Mouse (Mus musculus): ENCODE measurements around the gene Bri3. TPM values are rescaled to one million over a fixed set of nuclear protein-coding genes. Genes with fewer than 3 reads are reported as not detected.

Gene Bri3
- polyA plus RNA-seq, 1 experiment: 154 TPM

GRCm38 (mm10) chr5:144261309-144261708 lies 17.1 kb downstream of the Bri3 start:
- Histone ChIP-seq H3K27ac (ENCODE audit: insufficient read depth, low read depth, low read length) (no peak overlapping the region), H3K36me3 (ENCODE audit: control insufficient read depth, insufficient read depth, low read length) (peaks cover 37% of the 10 kb centered on the region), H3K4me1 (ENCODE audit: control insufficient read depth, insufficient read depth, insufficient read length, low read length) (peaks cover 30% of the 10 kb centered on the region), H3K27me3 (ENCODE audit: control insufficient read depth, insufficient read depth, low read length) (no peaks in the 10 kb centered on the region), H3K4me3 (ENCODE audit: low read depth, low read length) (no peak overlapping the region)
- TF ChIP-seq CTCF (IDR thresholded peaks at IDR 0.05; ENCODE audit: extremely low read depth, insufficient read length, insufficient replicate concordance, low read depth, low read length): no peak
- TF ChIP-seq POLR2A (IDR thresholded peaks at IDR 0.05; ENCODE audit: low read depth, low read length): no peak
- WGBS: 74% methylated on average over 9 of the region's 9 CpGs

DNA sequence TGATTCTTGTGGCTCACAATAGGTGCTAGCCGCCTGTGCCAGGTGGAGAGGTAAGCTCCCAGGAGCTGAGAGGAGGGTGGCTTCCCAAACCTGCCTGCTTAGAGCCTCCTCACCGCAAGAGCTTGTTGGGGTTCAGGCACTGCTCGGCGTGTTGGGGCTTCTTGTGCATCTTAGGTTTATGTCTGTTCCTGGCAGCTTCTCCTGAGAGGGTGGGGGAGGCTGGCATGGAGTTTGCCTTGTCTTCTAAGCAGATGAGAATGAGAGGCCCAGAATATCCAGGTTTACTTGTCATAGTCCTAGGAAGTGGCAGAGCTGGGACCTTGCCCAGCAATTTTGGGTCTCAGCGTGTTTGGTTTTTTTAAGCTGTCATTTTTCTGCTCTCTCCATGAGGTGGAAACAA lies 17.6 kb downstream of the Bri3 start:
- TF ChIP-seq POLR2A (IDR thresholded peaks at IDR 0.05; ENCODE audit: low read depth, low read length) (no peak), CTCF (IDR thresholded peaks at IDR 0.05; ENCODE audit: extremely low read depth, insufficient read length, insufficient replicate concordance, low read depth, low read length) (no peak)
- Histone ChIP-seq H3K27ac (ENCODE audit: insufficient read depth, low read depth, low read length) (no peak overlapping the region), H3K36me3 (ENCODE audit: control insufficient read depth, insufficient read depth, low read length) (peaks cover 40% of the 10 kb centered on the region), H3K4me3 (ENCODE audit: low read depth, low read length) (no peak overlapping the region), H3K4me1 (ENCODE audit: control insufficient read depth, insufficient read depth, insufficient read length, low read length) (peaks cover 29% of the 10 kb centered on the region), H3K27me3 (ENCODE audit: control insufficient read depth, insufficient read depth, low read length) (no peaks in the 10 kb centered on the region)
- WGBS: 83% methylated on average over 5 of the region's 5 CpGs

- no peak for TF ChIP-seq CTCF (IDR thresholded peaks at IDR 0.05; ENCODE audit: extremely low read depth, insufficient read length, insufficient replicate concordance, low read depth, low read length)
- TF ChIP-seq POLR2A (IDR thresholded peaks at IDR 0.05; ENCODE audit: low read depth, low read length): no peak
- WGBS: 78% methylated on average over 9 of the region's 9 CpGs
- Histone ChIP-seq H3K4me1 (ENCODE audit: control insufficient read depth, insufficient read depth, insufficient read length, low read length) (peaks cover 17% of the 10 kb centered on the region), H3K4me3 (ENCODE audit: low read depth, low read length) (no peak overlapping the region), H3K27ac (ENCODE audit: insufficient read depth, low read depth, low read length) (no peak overlapping the region), H3K27me3 (ENCODE audit: control insufficient read depth, insufficient read depth, low read length) (no peaks in the 10 kb centered on the region), H3K36me3 (ENCODE audit: control insufficient read depth, insufficient read depth, low read length) (peaks cover 44% of the 10 kb centered on the region)
Observed at GRCm38 (mm10) chr5:144263082-144263481, 18.8 kb downstream of the Bri3 start.

GRCm38 (mm10) chr5:144263496-144263895 lies 19.3 kb downstream of the Bri3 start:
- TF ChIP-seq CTCF (IDR thresholded peaks at IDR 0.05; ENCODE audit: extremely low read depth, insufficient read length, insufficient replicate concordance, low read depth, low read length) (no peak), POLR2A (IDR thresholded peaks at IDR 0.05; ENCODE audit: low read depth, low read length) (no peak)
- 84% methylated on average over 13 of the region's 13 CpGs for WGBS
- Histone ChIP-seq H3K27ac (ENCODE audit: insufficient read depth, low read depth, low read length) (no peak overlapping the region), H3K27me3 (ENCODE audit: control insufficient read depth, insufficient read depth, low read length) (no peaks in the 10 kb centered on the region), H3K4me1 (ENCODE audit: control insufficient read depth, insufficient read depth, insufficient read length, low read length) (peaks cover 13% of the 10 kb centered on the region), H3K36me3 (ENCODE audit: control insufficient read depth, insufficient read depth, low read length) (peaks cover 47% of the 10 kb centered on the region), H3K4me3 (ENCODE audit: low read depth, low read length) (no peak overlapping the region)

- Histone ChIP-seq H3K27me3 (ENCODE audit: control insufficient read depth, insufficient read depth, low read length) (no peaks in the 10 kb centered on the region), H3K4me3 (ENCODE audit: low read depth, low read length) (no peak overlapping the region), H3K4me1 (ENCODE audit: control insufficient read depth, insufficient read depth, insufficient read length, low read length) (no peaks in the 10 kb centered on the region; the same call in 1 of the 2 replicates), H3K36me3 (ENCODE audit: control insufficient read depth, insufficient read depth, low read length) (peaks cover 50% of the 10 kb centered on the region), H3K27ac (ENCODE audit: insufficient read depth, low read depth, low read length) (no peak overlapping the region)
- WGBS: 66% methylated on average over 8 of the region's 8 CpGs
- TF ChIP-seq POLR2A (IDR thresholded peaks at IDR 0.05; ENCODE audit: low read depth, low read length) (no peak), CTCF (IDR thresholded peaks at IDR 0.05; ENCODE audit: extremely low read depth, insufficient read length, insufficient replicate concordance, low read depth, low read length) (no peak)
Observed at GRCm38 (mm10) chr5:144267535-144268241, 23.5 kb downstream of the Bri3 start.

DNA sequence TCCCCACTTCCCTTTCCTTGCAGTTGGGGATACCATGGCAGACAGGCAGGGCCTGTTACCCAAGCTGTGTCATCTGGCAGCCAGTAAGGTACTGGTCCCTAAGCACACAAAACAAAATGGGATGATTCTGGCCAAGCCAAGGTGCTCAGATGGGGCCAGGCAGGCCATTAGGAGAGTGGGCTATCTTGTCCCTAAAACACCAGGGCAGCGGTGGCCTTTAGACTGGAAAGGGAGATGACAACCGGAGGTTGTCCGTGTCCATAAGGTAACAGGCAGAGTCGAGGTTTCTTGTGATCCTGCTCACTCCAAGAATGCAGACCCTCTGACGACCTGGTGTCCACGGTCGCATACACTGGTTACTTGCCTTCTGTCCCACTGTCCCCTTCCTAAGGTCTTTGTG lies 25.7 kb downstream of the Bri3 start:
- no peaks in the 10 kb centered on the region for H3K27me3 ChIP-seq (ENCODE audit: control insufficient read depth, insufficient read depth, low read length)
- H3K27ac ChIP-seq (ENCODE audit: insufficient read depth, low read depth, low read length): no peak overlapping the region
- TF ChIP-seq CTCF (IDR thresholded peaks at IDR 0.05; ENCODE audit: extremely low read depth, insufficient read length, insufficient replicate concordance, low read depth, low read length) (no peak), POLR2A (IDR thresholded peaks at IDR 0.05; ENCODE audit: low read depth, low read length) (no peak)
- H3K4me1 ChIP-seq (ENCODE audit: control insufficient read depth, insufficient read depth, insufficient read length, low read length): no peaks in the 10 kb centered on the region; the same call in 1 of the 2 replicates
- H3K36me3 ChIP-seq (ENCODE audit: control insufficient read depth, insufficient read depth, low read length): peaks cover 48% of the 10 kb centered on the region
- WGBS: 94% methylated on average over 7 of the region's 7 CpGs
- no peak overlapping the region for H3K4me3 ChIP-seq (ENCODE audit: low read depth, low read length)

GRCm38 (mm10) chr5:144270420-144270819 lies 26.2 kb downstream of the Bri3 start:
- no peak overlapping the region for H3K27ac ChIP-seq (ENCODE audit: insufficient read depth, low read depth, low read length)
- peaks cover 47% of the 10 kb centered on the region for H3K36me3 ChIP-seq (ENCODE audit: control insufficient read depth, insufficient read depth, low read length)
- H3K27me3 ChIP-seq (ENCODE audit: control insufficient read depth, insufficient read depth, low read length): no peaks in the 10 kb centered on the region
- no peak overlapping the region for H3K4me3 ChIP-seq (ENCODE audit: low read depth, low read length)
- no peaks in the 10 kb centered on the region; the same call in 1 of the 2 replicates for H3K4me1 ChIP-seq (ENCODE audit: control insufficient read depth, insufficient read depth, insufficient read length, low read length)
- TF ChIP-seq CTCF (IDR thresholded peaks at IDR 0.05; ENCODE audit: extremely low read depth, insufficient read length, insufficient replicate concordance, low read depth, low read length): no peak
- TF ChIP-seq POLR2A (IDR thresholded peaks at IDR 0.05; ENCODE audit: low read depth, low read length): no peak
- WGBS: 73% methylated on average over 8 of the region's 8 CpGs

Measured in small intestine, adult 2 months (tissue).